Mouse (Mus musculus) thymus, adult 2 months (tissue): Measurements from ENCODE around the gene Shank2.

ENCODE experiments used
- CTCF ChIP-seq: fragments of 200-500 bp; IDR thresholded peaks from 2 replicates; pipeline ENCODE4 v1.5.1; 2012; ENCODE audit warnings: mild to moderate bottlenecking, control low read depth, low read length, moderate library complexity, borderline replicate concordance; ENCODE audit not compliant: control insufficient read depth, poor library complexity, insufficient read depth; ENCODE audit errors: extremely low read depth
- POLR2A ChIP-seq: fragments of 200-500 bp; IDR thresholded peaks from 2 replicates; pipeline ENCODE4 v1.6.1; 2012; ENCODE audit warnings: mild to moderate bottlenecking, low read length, control low read depth, moderate library complexity; ENCODE audit not compliant: control insufficient read depth, poor library complexity, insufficient read depth; ENCODE audit errors: extremely low read depth

DNA sequence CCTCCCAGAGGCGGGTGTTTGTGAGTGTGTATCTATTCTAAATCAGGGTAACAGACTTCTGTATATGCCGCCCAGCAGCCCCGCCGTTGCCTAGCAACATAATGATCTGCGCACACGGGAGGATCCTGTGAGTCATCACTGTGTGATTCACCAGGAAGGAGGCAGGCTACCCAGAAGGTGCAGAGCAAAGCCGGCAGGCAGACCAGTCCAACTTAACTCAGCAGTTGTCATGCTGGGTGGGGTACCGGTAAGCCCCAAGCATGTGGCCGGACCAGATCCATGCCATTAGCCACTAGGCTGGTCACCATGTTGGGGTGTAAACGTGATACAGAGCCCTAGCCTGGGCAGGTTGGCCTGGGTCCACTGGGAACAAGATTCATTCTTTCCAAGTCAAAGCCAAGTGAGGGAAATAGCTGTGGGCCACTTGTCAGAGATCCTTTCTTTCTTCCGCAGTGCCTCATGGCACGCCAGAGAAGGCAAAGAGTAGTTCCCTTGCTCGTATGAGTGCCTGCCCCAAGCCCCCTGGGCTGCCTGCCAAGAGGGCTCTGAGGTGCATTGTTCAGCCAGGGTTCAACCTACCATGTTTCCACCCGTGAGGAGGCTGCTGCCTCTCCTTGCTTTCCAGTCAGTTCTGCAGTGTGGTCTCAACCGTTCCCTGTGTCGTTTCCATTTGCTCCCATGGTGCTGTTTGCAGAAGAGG lies 416.1 kb downstream of the Shank2 start:
- TF ChIP-seq CTCF (no peak), POLR2A (no peak)
